Mouse (Mus musculus): ENCODE measurements at regions not wholly inside any gene's neighbourhood (a gene's known extent, or its start where the extent isn't known, plus 50 kb on each side); places are given as distances from the start of the nearest gene placed in this dataset.
A peak's percentile ranks its signal among the peaks of the same experiment; 100 is the strongest.
"Not testable (repeated sequence)": the region's sequence is repeated elsewhere in the genome, so short reads cannot be mapped to it uniquely, and the experiment has no call there.

GRCm38 (mm10) chr10:52529661-52530060 lies 112.3 kb downstream of the Nus1 start:
- DNase-seq, result not testable (repeated sequence)

GRCm38 (mm10) chr10:52530846-52531245 lies 113.5 kb downstream of the Nus1 start:
- DNase-seq, result no peak

GRCm38 (mm10) chr10:52533278-52533892 lies 116.0 kb downstream of the Nus1 start:
- no peak for DNase-seq

- peak; percentile 3 to 26 for DNase-seq
Observed at GRCm38 (mm10) chr10:52533893-52534287, 116.5 kb downstream of the Nus1 start.

DNA sequence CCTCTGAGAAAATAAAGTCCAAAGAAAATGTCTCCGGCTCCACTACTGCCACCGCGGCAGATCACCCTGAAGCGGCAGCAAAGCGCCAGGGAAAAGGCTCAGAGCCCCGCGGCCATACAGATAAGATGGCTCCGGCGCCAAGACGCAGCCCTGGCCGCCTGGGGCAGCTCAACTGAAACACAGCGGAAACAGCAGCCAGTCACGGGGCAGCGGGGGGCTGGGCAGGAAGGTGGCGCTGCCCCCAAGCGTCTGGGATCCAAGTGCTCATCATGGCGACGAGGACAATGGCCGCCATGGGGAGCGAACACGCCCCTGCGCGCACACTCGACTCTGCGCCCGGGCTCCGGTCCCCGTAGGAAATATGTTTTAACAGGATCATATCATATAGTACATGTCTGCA lies 128.2 kb downstream of the Nus1 start:
- no peak for DNase-seq

DNA sequence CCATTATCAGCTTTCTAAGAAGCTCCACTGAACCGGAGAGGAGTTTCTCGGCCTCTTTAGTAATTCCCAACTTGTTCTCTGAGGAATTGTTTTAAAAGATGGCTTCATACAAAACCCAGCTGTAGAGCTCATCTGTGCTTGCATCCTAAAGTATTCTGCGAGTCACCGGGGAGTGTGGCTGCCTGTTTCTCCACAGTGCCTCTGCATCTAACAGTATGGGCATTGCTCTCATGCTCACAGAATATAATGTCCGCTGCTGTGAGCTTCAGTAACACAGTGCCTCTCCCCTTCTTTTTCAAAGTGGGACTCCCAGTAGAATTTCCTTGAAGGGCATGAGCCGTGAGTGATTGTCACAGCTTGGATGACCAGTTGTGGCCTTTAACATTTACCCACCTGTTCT lies 113.0 kb upstream of the Slc35f1 start:
- no peak for DNase-seq

DNA sequence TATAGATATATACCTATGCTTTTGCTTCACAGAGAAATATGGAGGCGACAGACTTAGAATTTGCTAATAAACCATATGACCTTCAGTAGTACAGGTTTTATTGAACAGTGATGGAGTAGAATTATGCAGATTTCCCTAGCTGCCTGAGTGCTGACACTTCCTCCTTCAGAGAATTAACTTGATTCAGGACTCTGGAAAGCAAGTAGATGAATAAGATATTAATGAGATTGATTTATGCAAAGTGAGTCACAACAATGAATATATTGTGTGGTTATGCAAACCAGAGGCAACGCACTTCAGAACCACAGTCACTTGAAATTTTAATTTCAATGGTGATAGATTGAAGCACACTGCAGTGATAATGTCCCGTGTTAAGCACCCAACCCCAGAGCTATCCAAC lies 112.5 kb upstream of the Slc35f1 start:
- no peak for DNase-seq

GRCm38 (mm10) chr10:52578238-52578832 lies 112.0 kb upstream of the Slc35f1 start:
- DNase-seq, result no peak

GRCm38 (mm10) chr10:52593780-52594179 lies 96.6 kb upstream of the Slc35f1 start:
- DNase-seq, result no peak
